Mouse (Mus musculus) G1E-ER4 (cell line): ENCODE results near the gene Lsp1. TPM values are rescaled to one million over a fixed set of nuclear protein-coding genes. Genes with fewer than 3 reads are reported as not detected.

ENCODE experiments used
- GATA1 ChIP-seq: IDR thresholded peaks from one replicate; pipeline ENCODE4 v1.8.0; 2012; ENCODE audit warnings: low read length, inconsistent platforms
- polyA plus RNA-seq: library from polyadenylated mRNA; stranded (reverse); fragments of >175 nt; gene quantifications from 2 replicates; pipeline ENCODE4 v1.2.3, GENCODE M21; 2012

Lsp1 gene
- polyA plus RNA-seq, 1 experiment = not detected

DNA sequence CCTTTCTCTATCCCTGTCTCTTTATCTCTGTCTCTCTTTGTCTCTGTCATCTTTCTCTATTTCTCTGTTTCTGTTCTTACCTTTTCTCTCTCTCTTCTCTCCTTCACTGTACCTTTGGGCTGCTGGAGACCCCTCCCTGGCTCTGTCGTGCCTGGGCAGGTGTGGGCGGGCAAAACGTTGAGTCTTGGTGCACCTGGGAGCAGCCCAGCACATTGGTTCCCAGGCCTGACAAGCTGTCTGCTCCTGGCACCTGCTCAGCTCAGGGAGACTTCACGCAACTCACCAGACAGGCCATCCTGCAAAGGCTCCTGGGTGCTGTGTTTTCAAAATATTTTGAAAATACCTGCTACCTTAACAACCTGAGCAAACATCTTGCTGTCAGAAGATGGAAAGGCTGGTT is 42.6 kb downstream of the Lsp1 start:
- TF ChIP-seq GATA1 = no peak

- no peak for TF ChIP-seq GATA1
Observed at GRCm38 (mm10) chr7:142505942-142506341, 45.3 kb downstream of the Lsp1 start.

DNA sequence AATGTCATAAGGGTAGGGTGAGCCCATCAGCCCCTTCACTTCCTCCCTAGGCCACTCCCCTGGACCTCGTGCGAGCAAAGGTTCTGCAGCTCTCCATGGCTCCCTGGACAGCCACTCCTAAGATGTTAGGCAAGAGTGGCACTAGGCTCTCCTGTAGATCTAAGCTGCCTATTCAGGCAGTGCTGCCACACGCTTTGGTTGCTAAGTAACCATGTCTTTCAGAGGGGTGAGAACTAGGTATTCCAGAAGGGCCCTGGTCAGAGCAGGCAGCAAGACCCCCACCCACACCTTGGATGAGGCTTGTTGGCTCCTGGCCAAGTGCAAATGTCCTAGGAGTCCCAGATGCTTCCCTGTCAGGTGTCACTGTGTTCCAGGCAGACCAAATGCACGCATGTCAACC is 45.9 kb downstream of the Lsp1 start:
- TF ChIP-seq GATA1 = no peak

DNA sequence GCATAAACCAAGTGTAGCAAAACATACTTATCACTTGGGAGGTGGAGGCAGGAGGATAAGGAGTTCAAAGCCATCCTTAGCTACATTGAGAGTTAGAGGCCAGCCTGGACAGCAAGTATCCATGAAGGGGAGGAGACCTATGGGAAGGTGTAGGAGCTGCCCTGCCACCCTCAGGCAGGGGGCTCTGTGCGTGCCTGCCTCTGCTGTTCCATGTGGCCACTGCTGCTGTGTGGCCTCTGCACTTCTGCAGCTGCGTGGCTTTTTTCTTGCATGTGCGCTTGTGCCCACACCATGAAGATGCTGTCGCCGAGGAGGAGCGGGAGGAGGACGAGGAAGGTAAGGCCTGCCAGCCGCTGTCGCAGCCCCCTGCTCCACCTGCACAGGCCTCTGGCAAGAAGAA is 46.8 kb downstream of the Lsp1 start:
- TF ChIP-seq GATA1 = no peak

GRCm38 (mm10) chr7:142509518-142509917 is 48.9 kb downstream of the Lsp1 start:
- no peak for TF ChIP-seq GATA1

GRCm38 (mm10) chr7:142510021-142510777 is 49.6 kb downstream of the Lsp1 start:
- no peak for TF ChIP-seq GATA1

DNA sequence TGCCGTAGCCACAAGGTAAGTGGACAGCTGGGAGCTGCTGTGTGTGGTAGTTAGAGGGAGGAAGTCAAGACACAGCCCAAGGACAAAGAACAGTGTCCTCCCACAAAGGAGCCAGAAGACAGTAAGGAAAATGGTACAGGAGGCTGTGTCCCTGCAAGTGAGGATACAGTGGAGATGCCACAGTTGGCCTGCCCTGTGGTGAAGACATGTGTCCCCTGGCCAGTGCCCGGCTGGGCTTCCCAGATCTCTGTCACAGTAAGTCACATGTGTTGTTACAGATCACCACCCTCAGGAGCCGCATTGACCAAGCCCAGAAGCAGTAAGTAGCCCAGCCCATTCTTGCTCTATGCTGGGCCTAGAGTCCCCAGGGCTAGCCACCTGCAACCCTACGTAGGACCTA is 53.4 kb downstream of the Lsp1 start:
- no peak for TF ChIP-seq GATA1

DNA sequence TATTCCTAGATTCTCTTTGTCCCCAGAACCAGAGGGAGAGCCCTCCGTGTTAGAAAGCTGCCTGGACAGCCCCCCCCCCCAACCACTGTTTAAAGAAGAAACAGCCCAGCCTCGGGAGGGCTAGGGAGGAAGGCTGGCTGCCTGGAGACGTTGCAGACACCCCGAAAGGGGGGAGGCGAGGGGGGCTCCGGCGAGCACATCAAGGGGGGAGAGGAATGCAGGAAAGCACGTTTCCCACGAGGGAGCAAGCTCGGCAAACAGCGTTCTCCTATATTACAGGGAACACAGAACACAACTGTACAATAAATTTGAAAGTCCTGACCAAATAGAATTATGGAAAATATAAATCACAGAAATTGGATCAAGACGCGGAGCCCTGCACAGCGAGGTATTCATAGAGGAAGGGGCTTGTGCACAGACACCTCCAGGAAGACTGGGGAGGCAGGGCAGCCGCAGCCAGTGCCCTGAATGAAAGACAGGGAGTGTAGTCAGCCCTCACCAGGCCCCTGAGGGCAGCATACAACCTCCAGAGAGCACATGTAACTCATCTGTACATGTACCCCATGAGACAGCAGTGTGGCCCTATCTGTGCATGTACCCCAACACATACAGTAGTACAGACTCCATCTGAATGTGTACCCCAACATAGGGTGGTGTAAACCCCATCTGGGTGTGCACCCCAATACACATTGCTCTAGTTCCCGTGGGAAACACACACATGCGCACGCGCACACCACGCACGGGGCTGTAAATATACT is 55.8 kb downstream of the Lsp1 start:
- TF ChIP-seq GATA1 = no peak

GRCm38 (mm10) chr7:142517531-142517930 is 56.9 kb downstream of the Lsp1 start:
- TF ChIP-seq GATA1 = no peak

DNA sequence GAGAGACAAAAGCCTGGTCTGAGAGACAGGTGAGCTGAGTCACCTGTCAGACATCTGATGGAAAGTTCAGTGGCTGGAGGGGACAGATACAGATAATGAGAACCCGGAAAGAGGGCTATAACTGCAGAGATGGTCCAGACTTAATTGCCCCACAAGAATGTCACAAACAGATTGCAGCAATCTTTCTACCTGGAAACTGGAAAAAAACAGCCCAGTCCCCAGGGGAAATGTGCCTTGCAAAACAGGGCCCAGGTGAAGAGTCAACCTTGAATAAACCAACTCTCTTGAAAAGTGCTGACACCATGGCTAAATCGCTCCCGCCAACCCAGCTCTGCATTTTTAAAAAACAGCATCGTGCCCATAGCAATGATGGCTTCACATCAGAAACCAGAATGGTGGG is 59.7 kb downstream of the Lsp1 start:
- TF ChIP-seq GATA1 = no peak

DNA sequence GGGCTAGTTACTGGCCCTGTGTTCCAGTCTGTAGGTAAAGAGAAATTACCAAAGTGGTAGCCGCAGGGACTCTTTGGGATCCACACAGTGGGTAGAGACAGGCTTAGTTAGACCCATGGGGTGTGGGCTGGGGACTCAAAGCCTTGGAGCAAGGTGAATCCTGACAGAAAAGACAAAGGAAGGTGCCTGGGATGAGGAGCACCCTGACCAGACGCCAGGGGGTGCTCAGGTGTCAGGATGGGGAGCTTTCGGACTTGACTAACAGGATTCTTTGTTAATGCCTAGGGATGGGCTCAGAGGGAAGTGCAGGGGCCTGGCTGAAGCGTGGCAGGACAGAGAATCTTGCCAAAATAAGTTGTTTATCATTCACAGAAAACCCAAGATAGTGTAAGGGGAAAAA is 61.7 kb downstream of the Lsp1 start:
- no peak for TF ChIP-seq GATA1

GRCm38 (mm10) chr7:142523200-142523990 is 62.8 kb downstream of the Lsp1 start:
- no peak for TF ChIP-seq GATA1

- TF ChIP-seq GATA1 = no peak
Observed at GRCm38 (mm10) chr7:142525342-142526178, 65.0 kb downstream of the Lsp1 start.

GRCm38 (mm10) chr7:142529350-142529749 is 68.7 kb downstream of the Lsp1 start:
- TF ChIP-seq GATA1 = no peak

DNA sequence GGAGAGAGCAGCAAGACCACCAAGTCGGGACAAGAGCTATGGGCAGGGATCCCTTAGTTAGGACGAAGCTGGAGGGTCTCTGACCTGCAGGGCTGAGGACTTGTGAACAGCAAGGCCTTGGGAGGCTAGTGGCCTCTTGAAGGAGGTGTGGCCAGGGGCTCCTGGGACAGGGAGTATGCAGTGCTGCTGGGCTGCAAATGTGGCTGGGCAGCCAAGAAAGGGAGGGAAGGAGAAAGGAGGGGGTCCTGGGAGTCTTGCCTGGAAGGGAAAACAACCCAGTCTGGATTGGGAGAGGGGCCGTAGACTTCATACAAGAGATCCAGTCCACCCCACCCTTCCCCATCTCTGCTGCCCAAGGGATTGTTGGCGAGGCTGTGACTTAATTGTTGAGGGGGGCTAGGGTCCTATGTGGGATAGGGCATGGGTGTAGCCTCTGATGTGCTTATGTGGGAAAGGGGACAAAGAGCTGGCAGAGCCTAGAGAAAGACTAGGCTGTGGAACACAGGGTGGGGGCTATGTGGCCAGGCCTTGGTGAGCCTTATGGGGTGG is 71.4 kb downstream of the Lsp1 start:
- TF ChIP-seq GATA1 = no peak
